Mouse (Mus musculus) heart, embryonic 12.5 days (tissue): ENCODE measurements around the gene Arid3b. TPM values are rescaled to one million over a fixed set of nuclear protein-coding genes. Genes with fewer than 3 reads are reported as not detected.

ENCODE experiments used
- ATAC-seq: fragments of 200-750 bp; cut with Nextera tagmentation; 2 replicates; pipeline ENCODE4 v1.8.0; 2017; ENCODE audit warnings: moderate TSS enrichment, moderate library complexity; ENCODE audit not compliant: insufficient number of reproducible peaks, low FRiP score
- H3K27ac ChIP-seq: fragments of 300-500 bp; sonication (generic); 2 replicates; pipeline ENCODE4 v1.5.1; 2016; ENCODE audit warnings: mild to moderate bottlenecking, moderate library complexity; ENCODE audit not compliant: poor library complexity, severe bottlenecking
- H3K27me3 ChIP-seq: fragments of 300-500 bp; sonication (generic); replicated peaks from 2 replicates; pipeline ENCODE4 v1.6.1; 2016; ENCODE audit warnings: mild to moderate bottlenecking, moderate library complexity
- H3K36me3 ChIP-seq: fragments of 300-500 bp; sonication (generic); 2 replicates; pipeline ENCODE4 v1.6.1; 2016; ENCODE audit warnings: mild to moderate bottlenecking, moderate library complexity
- H3K4me1 ChIP-seq: fragments of 300-500 bp; sonication (generic); replicated peaks from 2 replicates; pipeline ENCODE4 v1.6.1; 2016; ENCODE audit warnings: mild to moderate bottlenecking
- H3K4me2 ChIP-seq: fragments of 300-500 bp; sonication (generic); 2 replicates; pipeline ENCODE4 v1.6.1; 2016; ENCODE audit warnings: mild to moderate bottlenecking, moderate library complexity
- H3K4me3 ChIP-seq: fragments of 300-500 bp; sonication (generic); 2 replicates; pipeline ENCODE4 v1.5.1; 2016; ENCODE audit warnings: mild to moderate bottlenecking
- H3K9ac ChIP-seq: fragments of 300-500 bp; sonication (generic); 2 replicates; pipeline ENCODE4 v1.6.1; 2016; ENCODE audit warnings: mild to moderate bottlenecking, moderate library complexity
- H3K9me3 ChIP-seq: fragments of 300-500 bp; sonication (generic); replicated peaks from 2 replicates; pipeline ENCODE4 v1.6.1; 2016; ENCODE audit warnings: mild to moderate bottlenecking, moderate library complexity
- WGBS: fragments of 180-500 bp; shearing (Covaris S2); methylation state at CpG from one replicate; pipeline ENCODE4 v1.1.7; 2016; 5-methylcytosine and 5-hydroxymethylcytosine counted together
- polyA plus RNA-seq: library from polyadenylated mRNA; unstranded; fragments of >200 nt; fragmentation: Nextera tagmentation; extraction: Ambion mirVana; gene quantifications from 2 replicates; pipeline ENCODE4 v1.2.1, GENCODE M21; 2016

The Arid3b gene
- polyA plus RNA-seq, 1 experiment from 2014 or later: 27.0 TPM

- Histone ChIP-seq H3K27ac (0 out of 2 replicates have a peak overlapping the region, but pooled peaks have one; percentile 13), H3K27me3 (no peaks in the 10 kb centered on the region), H3K4me3 (no peak overlapping the region), H3K9me3 (no peaks in the 10 kb centered on the region), H3K4me2 (no peak overlapping the region), H3K4me1 (peaks cover 88% of the 10 kb centered on the region), H3K36me3 (peaks cover 10% of the 10 kb centered on the region; the same call in 1 of the 2 replicates), H3K9ac (0 out of 2 replicates have a peak overlapping the region, but pooled peaks have one; percentile 33)
- no peak for ATAC-seq
- 19% methylated on average over 1 of the region's 1 CpGs for WGBS
Measured at GRCm38 (mm10) chr9:57806066-57806481, 30.5 kb downstream of the Arid3b start.

- Histone ChIP-seq H3K36me3 (peaks cover 10% of the 10 kb centered on the region; the same call in 1 of the 2 replicates), H3K27me3 (no peaks in the 10 kb centered on the region), H3K9me3 (no peaks in the 10 kb centered on the region), H3K4me2 (no peak overlapping the region), H3K9ac (no peak overlapping the region), H3K4me3 (no peak overlapping the region), H3K4me1 (peaks cover 89% of the 10 kb centered on the region), H3K27ac (peak overlapping the region; percentile 22; the same call in 1 of the 2 replicates)
- WGBS: 35% methylated on average over 10 of the region's 10 CpGs
- no peak for ATAC-seq
Measured at GRCm38 (mm10) chr9:57805087-57805737, 31.4 kb downstream of the Arid3b start.

- ATAC-seq: no peak
- no peaks in the 10 kb centered on the region for H3K9me3 ChIP-seq
- no peak overlapping the region for H3K4me3 ChIP-seq
- peaks cover 91% of the 10 kb centered on the region for H3K4me1 ChIP-seq
- H3K4me2 ChIP-seq: no peak overlapping the region
- H3K9ac ChIP-seq: 0 out of 2 replicates have a peak overlapping the region, but pooled peaks have one; percentile 10
- H3K27me3 ChIP-seq: no peaks in the 10 kb centered on the region
- peak overlapping the region; percentile 58 for H3K27ac ChIP-seq
- 0 out of 2 replicates have a peak, but pooled peaks cover 3% of the 10 kb centered on the region for H3K36me3 ChIP-seq
- 12% methylated on average over 4 of the region's 4 CpGs for WGBS
Measured at GRCm38 (mm10) chr9:57803839-57804238, 32.8 kb downstream of the Arid3b start.

GRCm38 (mm10) chr9:57803047-57803446, 33.5 kb downstream of the Arid3b start:
- peaks cover 91% of the 10 kb centered on the region for H3K4me1 ChIP-seq
- WGBS: 3% methylated on average over 3 of the region's 3 CpGs

GRCm38 (mm10) chr9:57800325-57800975, 36.1 kb downstream of the Arid3b start:
- 36% methylated on average over 9 of the region's 9 CpGs for WGBS
- no peaks in the 10 kb centered on the region for H3K9me3 ChIP-seq
- no peak overlapping the region for H3K9ac ChIP-seq
- peaks cover 25% of the 10 kb centered on the region for H3K36me3 ChIP-seq
- no peaks in the 10 kb centered on the region for H3K27me3 ChIP-seq
- peak overlapping the region; percentile 32; the same call in 1 of the 2 replicates for H3K27ac ChIP-seq
- no peak overlapping the region for H3K4me3 ChIP-seq
- H3K4me1 ChIP-seq: peaks cover 68% of the 10 kb centered on the region
- no peak; the same call in 1 of the 2 replicates for ATAC-seq
- peak overlapping the region; percentile 26; the same call in 1 of the 2 replicates for H3K4me2 ChIP-seq

More at GRCm38 (mm10) chr9:57803047-57803446, 33.5 kb downstream of the Arid3b start:
- H3K4me2 ChIP-seq: no peak overlapping the region
- no peak for ATAC-seq
- H3K27me3 ChIP-seq: no peaks in the 10 kb centered on the region
- 0 out of 2 replicates have a peak, but pooled peaks cover 3% of the 10 kb centered on the region for H3K36me3 ChIP-seq
- H3K4me3 ChIP-seq: no peak overlapping the region
- H3K9me3 ChIP-seq: no peaks in the 10 kb centered on the region
- H3K9ac ChIP-seq: peak overlapping the region; percentile 10; the same call in 1 of the 2 replicates
- peak overlapping the region; percentile 58 for H3K27ac ChIP-seq

GRCm38 (mm10) chr9:57798725-57799253, 37.8 kb downstream of the Arid3b start:
- Histone ChIP-seq H3K27ac (peak overlapping the region; percentile 65), H3K9ac (0 out of 2 replicates have a peak overlapping the region, but pooled peaks have one; percentile 6), H3K9me3 (no peaks in the 10 kb centered on the region), H3K27me3 (no peaks in the 10 kb centered on the region), H3K4me2 (peak overlapping the region; percentile 42), H3K36me3 (peaks cover 36% of the 10 kb centered on the region), H3K4me3 (no peak overlapping the region), H3K4me1 (peaks cover 54% of the 10 kb centered on the region)
- WGBS: 8% methylated on average over 10 of the region's 10 CpGs
- peak; percentile 50 for ATAC-seq

GRCm38 (mm10) chr9:57797456-57797855, 39.1 kb downstream of the Arid3b start:
- H3K27me3 ChIP-seq: no peaks in the 10 kb centered on the region
- ATAC-seq: no peak
- peaks cover 41% of the 10 kb centered on the region for H3K4me1 ChIP-seq
- no peak overlapping the region for H3K9ac ChIP-seq
- H3K4me3 ChIP-seq: no peak overlapping the region
- H3K4me2 ChIP-seq: no peak overlapping the region
- H3K9me3 ChIP-seq: no peaks in the 10 kb centered on the region
- WGBS: 92% methylated on average over 8 of the region's 8 CpGs
- H3K36me3 ChIP-seq: peaks cover 49% of the 10 kb centered on the region
- H3K27ac ChIP-seq: no peak overlapping the region

- WGBS: 79% methylated on average over 3 of the region's 3 CpGs
- no peak for ATAC-seq
- no peak overlapping the region for H3K9ac ChIP-seq
- H3K4me1 ChIP-seq: peaks cover 5% of the 10 kb centered on the region; the same call in 1 of the 2 replicates
- H3K36me3 ChIP-seq: peaks cover 66% of the 10 kb centered on the region
- no peak overlapping the region for H3K4me3 ChIP-seq
- H3K9me3 ChIP-seq: peaks cover 5% of the 10 kb centered on the region; the same call in 1 of the 2 replicates
- H3K27me3 ChIP-seq: no peaks in the 10 kb centered on the region
- H3K27ac ChIP-seq: no peak overlapping the region
- H3K4me2 ChIP-seq: no peak overlapping the region
Measured at GRCm38 (mm10) chr9:57789733-57790132, 46.9 kb downstream of the Arid3b start.

- Histone ChIP-seq H3K9me3 (peaks cover 5% of the 10 kb centered on the region; the same call in 1 of the 2 replicates), H3K27me3 (no peaks in the 10 kb centered on the region), H3K4me2 (no peak overlapping the region), H3K4me3 (no peak overlapping the region), H3K27ac (no peak overlapping the region), H3K9ac (no peak overlapping the region), H3K4me1 (peaks cover 14% of the 10 kb centered on the region; the same call in 1 of the 2 replicates), H3K36me3 (peaks cover 13% of the 10 kb centered on the region; the same call in 1 of the 2 replicates)
- WGBS: 89% methylated on average over 3 of the region's 3 CpGs
- no peak for ATAC-seq
Measured at GRCm38 (mm10) chr9:57782656-57783055, 53.9 kb downstream of the Arid3b start.

GRCm38 (mm10) chr9:57775736-57776135, 60.9 kb downstream of the Arid3b start:
- WGBS: 79% methylated on average over 4 of the region's 4 CpGs
- no peak overlapping the region for H3K9ac ChIP-seq
- no peak for ATAC-seq
- H3K9me3 ChIP-seq: no peaks in the 10 kb centered on the region
- H3K4me1 ChIP-seq: peaks cover 25% of the 10 kb centered on the region
- H3K36me3 ChIP-seq: peaks cover 4% of the 10 kb centered on the region; the same call in 1 of the 2 replicates
- no peaks in the 10 kb centered on the region for H3K27me3 ChIP-seq
- H3K27ac ChIP-seq: no peak overlapping the region
- no peak overlapping the region for H3K4me2 ChIP-seq
- no peak overlapping the region for H3K4me3 ChIP-seq

GRCm38 (mm10) chr9:57775026-57775425, 61.6 kb downstream of the Arid3b start:
- Histone ChIP-seq H3K27ac (no peak overlapping the region), H3K4me3 (no peak overlapping the region), H3K36me3 (peaks cover 4% of the 10 kb centered on the region; the same call in 1 of the 2 replicates), H3K9ac (no peak overlapping the region), H3K4me2 (no peak overlapping the region), H3K9me3 (no peaks in the 10 kb centered on the region), H3K27me3 (no peaks in the 10 kb centered on the region), H3K4me1 (peaks cover 32% of the 10 kb centered on the region)
- no peak for ATAC-seq
- 74% methylated on average over 5 of the region's 5 CpGs for WGBS
